Mouse (Mus musculus): ENCODE data around the gene Tagln2. TPM values are rescaled to one million over a fixed set of nuclear protein-coding genes. Genes with fewer than 3 reads are reported as not detected.

Tagln2 gene
- polyA plus RNA-seq (2017; shearing (Covaris generic)), result 262 TPM

DNA sequence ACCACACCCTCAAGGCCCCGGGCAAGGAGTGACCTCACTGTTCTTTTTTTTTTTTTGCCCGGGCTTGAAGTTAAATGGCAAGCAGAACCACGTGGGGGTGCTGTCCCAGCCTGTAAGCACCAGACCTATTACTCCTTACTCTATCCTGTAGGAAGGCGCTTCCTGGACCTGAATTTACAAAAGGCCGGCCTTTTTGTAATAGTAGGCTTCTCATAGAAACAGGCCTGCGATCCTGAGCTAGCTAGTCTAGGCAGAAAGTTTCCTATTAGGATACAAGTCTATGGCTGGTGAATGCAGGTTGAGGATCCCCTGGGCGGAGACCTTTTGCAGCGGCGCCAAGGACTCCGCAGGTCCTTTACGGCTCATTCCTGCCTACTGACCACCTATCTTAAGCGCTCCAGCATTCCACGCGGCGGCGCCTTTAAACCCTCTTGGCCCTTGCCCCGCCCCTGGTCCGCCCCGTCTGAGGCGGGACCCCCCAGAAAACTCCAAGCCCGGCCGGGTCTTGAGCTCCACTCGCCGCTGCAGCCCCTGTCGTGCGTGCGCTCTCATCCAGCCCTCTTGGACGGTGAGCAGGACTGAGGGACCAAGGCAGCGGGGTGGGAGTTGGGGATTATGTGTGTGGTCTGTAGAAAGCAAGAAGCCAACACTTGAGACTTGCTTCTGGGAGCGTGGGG lies at the start of gene Tagln2:
Tagln2 (plus strand) TSS at position 283 of the 677 bp plus-strand sequence.

GRCm38 (mm10) chr1:172475054-172475741 lies 24.6 kb upstream of the Tagln2 start, which contains the start of gene Slamf9:
Slamf9 (plus strand) TSS chr1:172475358.

DNA sequence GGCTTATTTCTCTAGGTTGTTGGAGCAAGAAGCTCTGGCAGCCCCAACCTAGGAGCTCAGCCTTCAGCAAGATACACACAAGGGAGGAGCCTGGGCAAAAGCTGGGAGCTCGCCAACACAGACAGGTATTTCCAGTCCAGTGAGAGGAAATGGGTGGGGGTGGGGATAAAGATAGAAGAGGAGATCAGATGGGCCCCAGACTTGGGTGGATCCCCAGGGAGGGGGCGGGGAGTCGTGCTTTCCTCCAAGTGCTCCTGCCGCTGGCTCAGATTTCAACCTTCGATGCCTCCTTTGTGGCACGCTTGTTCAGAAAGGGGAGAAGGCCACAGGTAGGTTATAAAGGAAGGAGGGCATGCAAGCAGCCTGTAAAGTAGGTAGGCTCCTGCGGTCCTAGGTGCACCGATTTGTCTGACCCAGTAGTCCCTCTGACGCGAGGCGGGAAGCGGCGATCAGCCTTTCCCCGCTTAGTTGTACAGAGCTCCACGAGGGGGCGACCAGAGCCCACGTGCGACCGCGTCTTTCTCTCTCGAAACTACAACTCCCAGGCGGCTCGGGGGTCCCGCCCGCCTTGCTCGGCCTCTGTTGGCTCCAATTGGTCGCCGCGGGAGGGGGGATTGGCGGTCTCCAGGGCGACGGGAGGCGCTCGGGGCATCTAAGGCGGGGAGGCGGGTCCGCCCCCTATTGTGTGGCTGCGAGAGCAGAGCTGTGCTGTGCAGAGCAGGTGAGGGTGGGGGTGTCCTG lies 18.1 kb upstream of the Tagln2 start, which contains the start of gene Igsf9:
Igsf9 (plus strand) TSS at position 249 of the 741 bp plus-strand sequence.

GRCm38 (mm10) chr1:172520576-172521440 lies 21.0 kb downstream of the Tagln2 start, which contains the start of gene Cfap45:
Cfap45 (plus strand) TSS chr1:172520801.

DNA sequence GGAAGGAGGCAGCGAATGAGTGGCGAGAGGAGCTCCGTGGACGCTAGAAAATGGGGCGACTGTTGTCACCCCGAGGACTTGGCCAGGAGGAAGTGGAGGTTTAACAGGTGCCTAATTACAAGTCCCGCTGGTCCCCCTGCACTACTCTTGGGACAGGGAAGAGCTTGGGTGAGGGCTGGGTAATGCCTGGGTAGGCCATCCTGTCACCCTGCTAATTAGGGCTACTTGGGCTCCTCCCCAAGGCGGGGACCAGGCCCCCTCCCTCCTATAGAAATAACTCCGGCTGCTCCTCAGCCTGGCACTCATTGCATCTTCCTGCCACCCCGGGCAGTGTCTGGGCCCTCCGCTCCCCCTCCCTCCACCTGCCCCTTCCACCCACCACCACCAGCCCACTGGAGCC lies 55.8 kb downstream of the Tagln2 start, which contains the start of gene Vsig8:
Vsig8 (plus strand) TSS at position 301 of the 400 bp plus-strand sequence.

Other genes with a start within 250 kb of the Tagln2 start
- not detected for gene Atp1a4, start 241.6 kb upstream of the Tagln2 start, polyA plus RNA-seq (2017; shearing (Covaris generic))
- gene Igsf8, start 238.4 kb upstream of the Tagln2 start, polyA plus RNA-seq (2017; shearing (Covaris generic)), result 30.5 TPM
- gene Atp1a2, start 202.0 kb upstream of the Tagln2 start, polyA plus RNA-seq (2017; shearing (Covaris generic)), result 0.77 TPM
- gene Kcnj9, start 170.7 kb upstream of the Tagln2 start, polyA plus RNA-seq (2017; shearing (Covaris generic)), result not detected
- gene Kcnj10, start 158.8 kb upstream of the Tagln2 start, polyA plus RNA-seq (2017; shearing (Covaris generic)), result not detected
- 9.4 TPM for gene Pigm, start 123.5 kb upstream of the Tagln2 start, polyA plus RNA-seq (2017; shearing (Covaris generic))
- gene Slamf9, start 24.7 kb upstream of the Tagln2 start, polyA plus RNA-seq (2017; shearing (Covaris generic)), result not detected
- 2.0 TPM for gene Igsf9, start 18.3 kb upstream of the Tagln2 start, polyA plus RNA-seq (2017; shearing (Covaris generic))
- 0.07 TPM for gene Cfap45, start 20.8 kb downstream of the Tagln2 start, polyA plus RNA-seq (2017; shearing (Covaris generic))
- not detected for gene Vsig8, start 55.9 kb downstream of the Tagln2 start, polyA plus RNA-seq (2017; shearing (Covaris generic))
- gene Slamf8, start 90.5 kb downstream of the Tagln2 start, polyA plus RNA-seq (2017; shearing (Covaris generic)), result 0.18 TPM
- gene Fcrl6, start 102.5 kb downstream of the Tagln2 start, polyA plus RNA-seq (2017; shearing (Covaris generic)), result not detected
- 4.9 TPM for gene Dusp23, start 132.9 kb downstream of the Tagln2 start, polyA plus RNA-seq (2017; shearing (Covaris generic))
- gene Crp, start 198.0 kb downstream of the Tagln2 start, polyA plus RNA-seq (2017; shearing (Covaris generic)), result not detected

All from CD4-positive, CD25-positive, alpha-beta regulatory T cell (primary cell).